Mouse (Mus musculus): ENCODE data around the gene Myo1h.

Gene Myo1h

GRCm38 (mm10) chr5:114288874-114289273 is at the start of gene Myo1h:
Gene Myo1h (plus strand): TSS chr5:114289166.
- no peak for DNase-seq (ENCODE audit: low spot score)

DNA sequence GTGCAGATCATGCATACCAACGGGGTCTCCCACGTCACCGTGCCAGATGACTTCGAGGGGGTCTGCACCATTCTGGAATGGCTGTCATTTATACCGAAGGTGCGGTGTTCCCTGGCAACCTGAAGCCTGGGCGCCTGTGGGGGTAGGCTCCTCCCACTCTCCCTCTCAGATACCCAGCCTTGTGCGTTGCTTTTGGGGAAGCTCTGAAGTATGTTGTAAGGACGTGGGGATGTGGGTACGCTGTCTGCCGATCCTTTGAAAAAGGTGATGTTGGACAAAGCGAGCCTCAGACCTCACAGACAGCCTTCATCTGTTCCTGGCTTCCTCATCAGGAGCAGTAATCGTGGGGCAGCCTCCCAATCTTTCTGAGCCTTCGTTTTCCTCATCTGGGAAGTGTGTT is 49.2 kb upstream of the Myo1h start:
- DNase-seq (ENCODE audit: low spot score): no peak

GRCm38 (mm10) chr5:114246465-114246864 is 42.5 kb upstream of the Myo1h start:
- DNase-seq (ENCODE audit: low spot score): no peak

GRCm38 (mm10) chr5:114248174-114248589 is 40.8 kb upstream of the Myo1h start:
- peak; percentile 70 for DNase-seq (ENCODE audit: low spot score)

DNA sequence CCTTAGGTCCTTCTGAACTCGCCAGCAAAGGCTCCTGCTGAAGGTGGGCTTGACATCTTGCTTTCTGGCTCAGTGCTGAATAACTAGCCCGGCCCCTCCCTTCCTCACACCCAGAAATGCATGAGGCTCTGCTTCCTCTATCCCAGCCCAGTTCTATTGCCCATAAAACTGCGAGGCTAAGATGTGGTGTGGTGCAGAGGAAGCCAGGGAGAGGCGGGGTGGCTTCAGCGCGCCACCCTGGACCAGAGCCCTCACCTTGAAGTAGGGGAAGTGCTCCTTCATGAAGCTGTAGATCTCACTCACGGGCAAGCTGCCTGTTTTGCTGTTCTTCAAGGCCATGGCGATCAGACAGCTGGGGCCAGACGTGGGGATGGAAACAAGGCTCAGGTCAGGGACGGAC is 29.5 kb upstream of the Myo1h start:
- DNase-seq (ENCODE audit: low spot score): no peak

- DNase-seq (ENCODE audit: low spot score): no peak
Measured at GRCm38 (mm10) chr5:114261494-114261893, 27.5 kb upstream of the Myo1h start.

GRCm38 (mm10) chr5:114264030-114264459 is 24.9 kb upstream of the Myo1h start:
- DNase-seq (ENCODE audit: low spot score): no peak

DNA sequence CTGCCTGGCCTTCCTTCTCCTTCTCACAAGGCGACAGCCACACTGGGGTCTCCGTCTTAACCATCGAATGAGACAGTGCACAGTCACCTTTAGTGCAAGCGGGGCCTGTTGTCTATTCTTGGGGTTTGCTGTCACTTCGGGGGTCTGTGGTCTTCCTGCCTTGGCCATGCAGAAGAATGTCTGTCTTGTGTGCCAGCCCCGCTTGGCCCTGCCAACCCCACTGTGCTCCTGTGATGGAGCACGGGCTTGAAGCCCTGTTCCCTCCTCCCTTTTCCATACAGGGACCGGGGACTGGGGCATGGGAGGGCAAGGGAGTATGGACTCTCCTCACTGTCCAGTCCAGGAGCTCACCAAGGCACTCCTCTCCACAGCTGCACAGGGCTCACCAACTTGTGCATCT is 24.2 kb upstream of the Myo1h start:
- no peak for DNase-seq (ENCODE audit: low spot score)

- DNase-seq (ENCODE audit: low spot score): peak; percentile 19
Measured at GRCm38 (mm10) chr5:114268646-114269045, 20.3 kb upstream of the Myo1h start.

- DNase-seq (ENCODE audit: low spot score): no peak
Measured at GRCm38 (mm10) chr5:114269499-114269898, 19.5 kb upstream of the Myo1h start.

- no peak for DNase-seq (ENCODE audit: low spot score)
Measured at GRCm38 (mm10) chr5:114269984-114270383, 19.0 kb upstream of the Myo1h start.

DNA sequence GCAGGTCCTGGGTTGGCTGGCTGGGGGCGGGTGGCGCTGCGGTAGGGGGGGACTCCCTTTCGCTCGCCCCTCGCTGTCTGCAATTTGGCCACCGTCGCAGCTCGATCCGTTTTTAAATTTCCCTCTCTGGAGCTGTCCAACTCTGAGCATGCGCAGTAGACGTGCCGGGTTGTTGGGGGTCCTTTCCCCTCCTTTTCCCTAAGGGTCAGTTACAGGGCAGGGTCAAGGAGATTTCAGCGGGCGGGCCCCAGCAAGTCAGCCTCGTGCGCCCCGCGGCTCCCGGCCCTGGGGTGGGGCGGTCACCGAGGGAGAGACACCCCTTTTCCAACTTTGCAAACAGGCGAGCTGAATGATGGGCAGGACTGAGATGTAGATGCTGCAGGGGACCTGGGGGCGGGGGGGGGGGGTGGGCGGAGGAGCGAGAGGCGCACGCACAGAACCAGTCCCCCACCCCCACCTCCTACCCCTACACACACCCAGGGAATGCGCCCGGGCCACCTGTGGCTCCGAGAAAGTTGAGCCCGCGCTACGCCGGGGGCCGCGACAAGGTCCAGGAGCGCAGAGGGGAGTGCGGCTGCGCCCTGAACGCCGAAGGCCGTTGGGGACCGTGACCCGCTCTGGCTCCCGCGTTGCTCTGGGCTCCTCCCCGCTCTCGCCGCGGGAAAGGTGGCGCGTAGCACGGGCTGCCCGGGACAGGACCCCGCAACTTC is 15.1 kb upstream of the Myo1h start, which contains the start of gene Foxn4:
Gene Foxn4, minus strand, starts transcription at position 115 of the 710 bp plus-strand sequence.
- no peak for DNase-seq (ENCODE audit: low spot score)

GRCm38 (mm10) chr5:114275339-114275738 is 13.6 kb upstream of the Myo1h start:
- no peak for DNase-seq (ENCODE audit: low spot score)

GRCm38 (mm10) chr5:114275991-114276390 is 13.0 kb upstream of the Myo1h start:
- no peak for DNase-seq (ENCODE audit: low spot score)

- no peak for DNase-seq (ENCODE audit: low spot score)
Measured at GRCm38 (mm10) chr5:114279382-114280143, 9.4 kb upstream of the Myo1h start.

GRCm38 (mm10) chr5:114282346-114282745 is 6.6 kb upstream of the Myo1h start:
- DNase-seq (ENCODE audit: low spot score): no peak

GRCm38 (mm10) chr5:114284604-114285397 is 4.2 kb upstream of the Myo1h start:
- no peak for DNase-seq (ENCODE audit: low spot score)

DNA sequence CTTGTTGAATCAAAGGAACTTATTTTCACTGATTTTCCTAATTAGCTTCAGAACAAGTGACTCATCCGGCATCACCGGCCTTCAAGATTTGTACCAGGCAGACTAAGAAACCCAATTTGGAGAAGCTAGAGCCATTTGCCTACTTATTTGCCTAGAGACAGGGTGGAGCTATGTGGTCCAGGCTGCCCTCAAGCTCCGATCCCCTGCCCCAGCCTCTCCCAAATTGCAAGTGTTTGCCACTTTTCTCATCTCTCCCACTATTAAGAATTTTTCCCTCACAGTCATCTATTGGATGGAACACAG is 3.6 kb upstream of the Myo1h start:
- no peak for DNase-seq (ENCODE audit: low spot score)

GRCm38 (mm10) chr5:114286102-114286501 is 2.9 kb upstream of the Myo1h start:
- DNase-seq (ENCODE audit: low spot score): no peak

GRCm38 (mm10) chr5:114286872-114287571 is 1.9 kb upstream of the Myo1h start:
- DNase-seq (ENCODE audit: low spot score): no peak

GRCm38 (mm10) chr5:114288396-114288795 is 570 bp upstream of the Myo1h start:
- no peak for DNase-seq (ENCODE audit: low spot score)

DNA sequence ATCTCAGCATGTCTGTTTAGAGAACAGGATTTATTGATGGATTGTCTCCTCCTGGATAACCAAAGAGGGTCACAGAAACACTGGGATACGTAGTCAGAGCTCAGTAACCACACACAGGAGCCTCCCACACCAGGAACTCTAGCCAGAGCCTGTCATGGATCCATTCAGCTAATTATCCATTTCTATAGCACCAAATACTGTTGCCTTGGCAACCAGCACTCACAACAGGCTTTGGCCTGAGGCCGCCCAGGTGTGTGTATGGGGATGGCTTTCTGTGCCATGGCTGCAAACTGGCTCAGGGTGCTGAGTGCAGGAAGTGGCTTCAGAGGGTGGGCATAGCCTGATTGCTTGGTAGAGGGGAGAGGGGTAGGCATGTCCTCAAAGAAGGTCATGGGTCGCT is 1.0 kb downstream of the Myo1h start:
- no peak for DNase-seq (ENCODE audit: low spot score)
